Mouse (Mus musculus) retina, postnatal 7 days (tissue): Measurements from ENCODE around the gene Sorbs1.
"Not testable (repeated sequence)": the region's sequence is repeated elsewhere in the genome, so short reads cannot be mapped to it uniquely, and the experiment has no call there.

ENCODE experiments used
- DNase-seq: peaks from one replicate; pipeline ENCODE4 v3.0.0-alpha.2; 2012; ENCODE audit warnings: low read depth, low spot score

Sorbs1 gene

GRCm38 (mm10) chr19:40513632-40514078, at the start of gene Sorbs1:
Gene Sorbs1 (minus strand): TSS chr19:40513779.
- DNase-seq: peak; percentile 95

- not testable (repeated sequence) for DNase-seq
Observed at GRCm38 (mm10) chr19:40561521-40561920, 47.9 kb upstream of the Sorbs1 start.

GRCm38 (mm10) chr19:40556029-40556428, 42.5 kb upstream of the Sorbs1 start:
- no peak for DNase-seq

GRCm38 (mm10) chr19:40555136-40555535, 41.6 kb upstream of the Sorbs1 start:
- DNase-seq: no peak

GRCm38 (mm10) chr19:40554343-40554742, 40.8 kb upstream of the Sorbs1 start:
- DNase-seq: no peak

- DNase-seq: no peak
Observed at GRCm38 (mm10) chr19:40553849-40554248, 40.3 kb upstream of the Sorbs1 start.

- no peak for DNase-seq
Observed at GRCm38 (mm10) chr19:40553014-40553789, 39.6 kb upstream of the Sorbs1 start.

GRCm38 (mm10) chr19:40549516-40550135, 36.0 kb upstream of the Sorbs1 start:
- no peak for DNase-seq

- no peak for DNase-seq
Observed at GRCm38 (mm10) chr19:40548796-40549515, 35.4 kb upstream of the Sorbs1 start.

- no peak for DNase-seq
Observed at GRCm38 (mm10) chr19:40548386-40548785, 34.8 kb upstream of the Sorbs1 start.

GRCm38 (mm10) chr19:40544856-40545255, 31.3 kb upstream of the Sorbs1 start:
- peak; percentile 54 for DNase-seq

GRCm38 (mm10) chr19:40542776-40543175, 29.2 kb upstream of the Sorbs1 start:
- DNase-seq: no peak

GRCm38 (mm10) chr19:40536526-40536925, 22.9 kb upstream of the Sorbs1 start:
- DNase-seq: no peak

- DNase-seq: no peak
Observed at GRCm38 (mm10) chr19:40532525-40532924, 18.9 kb upstream of the Sorbs1 start.

GRCm38 (mm10) chr19:40530323-40530722, 16.7 kb upstream of the Sorbs1 start:
- DNase-seq: no peak

GRCm38 (mm10) chr19:40528254-40528653, 14.7 kb upstream of the Sorbs1 start:
- DNase-seq: no peak

- no peak for DNase-seq
Observed at GRCm38 (mm10) chr19:40526367-40527014, 12.9 kb upstream of the Sorbs1 start.

- DNase-seq: no peak
Observed at GRCm38 (mm10) chr19:40523431-40524005, 9.9 kb upstream of the Sorbs1 start.

GRCm38 (mm10) chr19:40520403-40520802, 6.8 kb upstream of the Sorbs1 start:
- no peak for DNase-seq

GRCm38 (mm10) chr19:40518706-40519105, 5.1 kb upstream of the Sorbs1 start:
- no peak for DNase-seq

- DNase-seq: no peak
Observed at GRCm38 (mm10) chr19:40515596-40515995, 2.0 kb upstream of the Sorbs1 start.

GRCm38 (mm10) chr19:40514376-40514775, 797 bp upstream of the Sorbs1 start:
- no peak for DNase-seq
